In the genomic region with DNA sequence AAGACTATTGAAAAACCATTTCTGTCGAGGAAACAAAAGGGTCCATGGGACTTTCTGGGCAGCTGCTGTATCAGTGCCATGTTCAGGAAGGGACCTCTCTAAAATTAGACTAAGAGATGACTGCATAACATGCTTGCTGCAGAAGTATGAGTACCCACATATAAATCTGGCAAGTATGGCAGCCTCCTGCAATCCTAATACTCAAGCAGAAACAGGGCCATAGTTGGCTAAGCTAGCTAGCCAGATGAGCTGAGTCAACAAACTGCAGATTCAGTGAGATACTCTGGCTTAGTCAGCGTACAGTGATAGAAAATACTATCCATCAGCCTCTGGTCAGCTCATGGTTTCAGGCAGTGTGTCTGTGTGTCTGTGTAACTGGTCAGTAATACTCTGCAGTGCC, we compare ENCODE assay signal across 8 mouse cellular contexts.
"Had no signal": no experiment of that assay in that cellular context is flagged by ENCODE, and none has a peak within 500 bp of the region (broad histone marks: within the 10 kb centered on the region; RNA-seq: fewer than 3 reads in every experiment).

No protein-coding gene starts in this region.

- H3K4me2 ChIP-seq: kidney, embryonic 15.5 days; limb, embryonic 15.5 days; liver, embryonic 13.5 days; midbrain, embryonic 13.5 days had no signal

- DNase-seq: kidney, postnatal 14 days; liver, embryonic 13.5 days; lung, adult 18-20 months; right cerebral cortex, postnatal 14 days; thymus, postnatal 4 days had no signal

- H3K9me3 ChIP-seq: kidney, embryonic 15.5 days; limb, embryonic 15.5 days; liver, embryonic 13.5 days; midbrain, embryonic 13.5 days had no signal

- H3K9ac ChIP-seq: kidney, embryonic 15.5 days; limb, embryonic 15.5 days; liver, embryonic 13.5 days; midbrain, embryonic 13.5 days had no signal

- H3K27ac ChIP-seq: kidney, embryonic 15.5 days; limb, embryonic 15.5 days; liver, embryonic 13.5 days; midbrain, embryonic 13.5 days had no signal

- H3K4me3 ChIP-seq: kidney, embryonic 15.5 days; limb, embryonic 15.5 days; liver, embryonic 13.5 days; midbrain, embryonic 13.5 days had no signal

- H3K27me3 ChIP-seq: kidney, embryonic 15.5 days; limb, embryonic 15.5 days; liver, embryonic 13.5 days; midbrain, embryonic 13.5 days had no signal

- H3K4me1 ChIP-seq: kidney, embryonic 15.5 days; limb, embryonic 15.5 days; liver, embryonic 13.5 days; midbrain, embryonic 13.5 days had no signal

- ATAC-seq: midbrain, embryonic 13.5 days had no signal
